Mouse (Mus musculus): ENCODE data around the gene Epsti1. TPM values are rescaled to one million over a fixed set of nuclear protein-coding genes. Genes with fewer than 3 reads are reported as not detected.

Epsti1 gene
- polyA plus RNA-seq, 1 experiment = not detected

DNA sequence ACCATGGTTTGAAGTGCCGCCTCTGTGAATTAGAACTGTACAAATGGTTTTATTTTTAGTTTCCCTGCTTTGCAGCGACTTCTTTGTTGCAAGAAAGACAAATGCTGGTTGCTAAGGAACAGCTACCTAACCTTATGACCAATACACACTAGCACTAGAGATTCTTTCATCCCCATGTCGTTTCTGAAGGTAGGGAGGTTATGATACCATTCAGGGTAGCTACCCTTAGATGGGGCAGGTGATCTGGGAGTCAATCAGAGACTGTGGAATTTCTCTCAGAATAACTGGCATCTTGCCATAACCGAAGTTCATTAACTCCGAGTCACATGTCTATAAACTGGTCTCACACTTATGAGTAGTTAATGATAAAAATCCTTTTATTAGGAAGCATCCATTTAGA, 1.4 kb downstream of the Epsti1 start:
- Histone ChIP-seq H3K27ac (ENCODE audit: insufficient read depth, low read length) (no peak overlapping the region), H3K9ac (ENCODE audit: low read depth, poor library complexity, severe bottlenecking) (no peak overlapping the region), H3K4me3 (ENCODE audit: low read depth, low read length) (no peak overlapping the region), H3K9me3 (replicated peaks; ENCODE audit: control insufficient read depth, insufficient read depth, low read length, poor library complexity, severe bottlenecking) (peaks cover 2% of the 10 kb centered on the region), H3K27me3 (ENCODE audit: control insufficient read depth, insufficient read depth, low read length, poor library complexity, severe bottlenecking) (no peaks in the 10 kb centered on the region), H3K4me1 (ENCODE audit: control insufficient read depth, insufficient read depth, low read length) (no peaks in the 10 kb centered on the region), H3K36me3 (ENCODE audit: control insufficient read depth, insufficient read depth, low read length, poor library complexity, severe bottlenecking) (no peaks in the 10 kb centered on the region)
- no peak for TF ChIP-seq EP300 (IDR thresholded peaks at IDR 0.05; ENCODE audit: insufficient read depth, low read depth, low read length)
- TF ChIP-seq POLR2A (IDR thresholded peaks at IDR 0.05; ENCODE audit: insufficient read depth, low read length) = no peak
- TF ChIP-seq CTCF (IDR thresholded peaks at IDR 0.05; ENCODE audit: low read depth, low read length) = no peak

DNA sequence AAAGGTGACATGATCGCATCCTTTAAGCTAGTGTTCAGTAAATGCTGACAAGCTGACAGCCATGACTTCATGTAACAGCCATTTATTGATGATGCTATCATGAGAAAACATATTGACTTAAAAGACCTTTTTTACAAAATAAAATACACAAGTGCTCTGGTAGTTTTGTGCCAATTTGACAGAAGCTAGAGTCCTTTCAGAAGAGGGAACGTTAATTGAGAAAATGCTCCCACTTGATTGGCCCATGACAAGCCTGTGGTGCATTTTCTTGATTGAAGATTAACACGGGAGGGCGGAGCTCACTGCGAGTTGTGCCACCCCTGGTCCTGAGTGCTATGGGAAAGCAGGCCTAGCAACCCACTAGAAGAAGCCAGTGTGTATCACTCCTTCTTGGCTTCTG, 2.5 kb downstream of the Epsti1 start:
- Histone ChIP-seq H3K27ac (ENCODE audit: insufficient read depth, low read length) (no peak overlapping the region), H3K27me3 (ENCODE audit: control insufficient read depth, insufficient read depth, low read length, poor library complexity, severe bottlenecking) (no peaks in the 10 kb centered on the region), H3K9me3 (replicated peaks; ENCODE audit: control insufficient read depth, insufficient read depth, low read length, poor library complexity, severe bottlenecking) (peaks cover 2% of the 10 kb centered on the region), H3K36me3 (ENCODE audit: control insufficient read depth, insufficient read depth, low read length, poor library complexity, severe bottlenecking) (no peaks in the 10 kb centered on the region), H3K9ac (ENCODE audit: low read depth, poor library complexity, severe bottlenecking) (no peak overlapping the region), H3K4me1 (ENCODE audit: control insufficient read depth, insufficient read depth, low read length) (no peaks in the 10 kb centered on the region), H3K4me3 (ENCODE audit: low read depth, low read length) (no peak overlapping the region)
- TF ChIP-seq EP300 (IDR thresholded peaks at IDR 0.05; ENCODE audit: insufficient read depth, low read depth, low read length) (no peak), CTCF (IDR thresholded peaks at IDR 0.05; ENCODE audit: low read depth, low read length) (no peak), POLR2A (IDR thresholded peaks at IDR 0.05; ENCODE audit: insufficient read depth, low read length) (no peak)

- Histone ChIP-seq H3K4me1 (ENCODE audit: control insufficient read depth, insufficient read depth, low read length) (no peaks in the 10 kb centered on the region), H3K36me3 (ENCODE audit: control insufficient read depth, insufficient read depth, low read length, poor library complexity, severe bottlenecking) (no peaks in the 10 kb centered on the region), H3K4me3 (ENCODE audit: low read depth, low read length) (no peak overlapping the region), H3K9me3 (replicated peaks; ENCODE audit: control insufficient read depth, insufficient read depth, low read length, poor library complexity, severe bottlenecking) (0 out of 2 replicates have a peak, but pooled peaks cover 5% of the 10 kb centered on the region), H3K27ac (ENCODE audit: insufficient read depth, low read length) (no peak overlapping the region), H3K9ac (ENCODE audit: low read depth, poor library complexity, severe bottlenecking) (no peak overlapping the region), H3K27me3 (ENCODE audit: control insufficient read depth, insufficient read depth, low read length, poor library complexity, severe bottlenecking) (no peaks in the 10 kb centered on the region)
- TF ChIP-seq CTCF (IDR thresholded peaks at IDR 0.05; ENCODE audit: low read depth, low read length) (no peak), POLR2A (IDR thresholded peaks at IDR 0.05; ENCODE audit: insufficient read depth, low read length) (no peak), EP300 (IDR thresholded peaks at IDR 0.05; ENCODE audit: insufficient read depth, low read depth, low read length) (no peak)
Measured at GRCm38 (mm10) chr14:77915776-77916175, 11.7 kb downstream of the Epsti1 start.

DNA sequence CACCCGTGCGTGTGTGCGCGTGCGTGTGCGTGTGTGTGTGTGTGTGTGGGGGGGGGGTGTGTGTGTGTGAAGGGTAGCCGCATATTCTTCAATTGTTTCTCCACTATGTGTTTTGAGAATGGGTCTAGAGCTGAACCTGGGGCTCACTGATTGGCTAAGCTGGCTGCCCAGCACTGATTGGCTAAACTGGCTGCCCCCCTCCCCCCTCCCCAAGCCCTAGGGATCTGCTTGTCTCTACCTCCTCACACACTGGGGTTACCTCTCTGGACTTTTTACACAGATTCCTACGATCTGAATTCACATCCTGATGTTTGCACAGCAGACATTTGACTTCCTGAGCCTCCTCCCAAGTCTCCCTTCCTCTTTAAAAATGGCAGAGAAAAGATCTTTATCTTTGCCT, 17.6 kb downstream of the Epsti1 start:
- Histone ChIP-seq H3K4me1 (ENCODE audit: control insufficient read depth, insufficient read depth, low read length) (no peaks in the 10 kb centered on the region), H3K27ac (ENCODE audit: insufficient read depth, low read length) (no peak overlapping the region), H3K36me3 (ENCODE audit: control insufficient read depth, insufficient read depth, low read length, poor library complexity, severe bottlenecking) (no peaks in the 10 kb centered on the region), H3K9me3 (replicated peaks; ENCODE audit: control insufficient read depth, insufficient read depth, low read length, poor library complexity, severe bottlenecking) (0 out of 2 replicates have a peak, but pooled peaks cover 5% of the 10 kb centered on the region), H3K4me3 (ENCODE audit: low read depth, low read length) (no peak overlapping the region), H3K27me3 (ENCODE audit: control insufficient read depth, insufficient read depth, low read length, poor library complexity, severe bottlenecking) (no peaks in the 10 kb centered on the region), H3K9ac (ENCODE audit: low read depth, poor library complexity, severe bottlenecking) (no peak overlapping the region)
- TF ChIP-seq EP300 (IDR thresholded peaks at IDR 0.05; ENCODE audit: insufficient read depth, low read depth, low read length) (no peak), CTCF (IDR thresholded peaks at IDR 0.05; ENCODE audit: low read depth, low read length) (no peak)

- Histone ChIP-seq H3K27me3 (ENCODE audit: control insufficient read depth, insufficient read depth, low read length, poor library complexity, severe bottlenecking) (no peaks in the 10 kb centered on the region), H3K9ac (ENCODE audit: low read depth, poor library complexity, severe bottlenecking) (no peak overlapping the region)
Measured at GRCm38 (mm10) chr14:77923076-77923865, 19.2 kb downstream of the Epsti1 start.

GRCm38 (mm10) chr14:77925414-77925813, 21.4 kb downstream of the Epsti1 start:
- Histone ChIP-seq H3K9ac (ENCODE audit: low read depth, poor library complexity, severe bottlenecking) (no peak overlapping the region), H3K27ac (ENCODE audit: insufficient read depth, low read length) (no peak overlapping the region), H3K27me3 (ENCODE audit: control insufficient read depth, insufficient read depth, low read length, poor library complexity, severe bottlenecking) (no peaks in the 10 kb centered on the region), H3K4me3 (ENCODE audit: low read depth, low read length) (no peak overlapping the region), H3K36me3 (ENCODE audit: control insufficient read depth, insufficient read depth, low read length, poor library complexity, severe bottlenecking) (no peaks in the 10 kb centered on the region), H3K9me3 (replicated peaks; ENCODE audit: control insufficient read depth, insufficient read depth, low read length, poor library complexity, severe bottlenecking) (peaks cover 4% of the 10 kb centered on the region), H3K4me1 (ENCODE audit: control insufficient read depth, insufficient read depth, low read length) (no peaks in the 10 kb centered on the region)
- TF ChIP-seq CTCF (IDR thresholded peaks at IDR 0.05; ENCODE audit: low read depth, low read length) = no peak
- no peak for TF ChIP-seq EP300 (IDR thresholded peaks at IDR 0.05; ENCODE audit: insufficient read depth, low read depth, low read length)

More at GRCm38 (mm10) chr14:77923076-77923865, 19.2 kb downstream of the Epsti1 start:
- H3K9me3 ChIP-seq (replicated peaks; ENCODE audit: control insufficient read depth, insufficient read depth, low read length, poor library complexity, severe bottlenecking) = peaks cover 4% of the 10 kb centered on the region
- H3K27ac ChIP-seq (ENCODE audit: insufficient read depth, low read length) = no peak overlapping the region
- TF ChIP-seq EP300 (IDR thresholded peaks at IDR 0.05; ENCODE audit: insufficient read depth, low read depth, low read length) = no peak
- TF ChIP-seq POLR2A (IDR thresholded peaks at IDR 0.05; ENCODE audit: insufficient read depth, low read length) = no peak
- no peak for TF ChIP-seq CTCF (IDR thresholded peaks at IDR 0.05; ENCODE audit: low read depth, low read length)
- no peaks in the 10 kb centered on the region for H3K36me3 ChIP-seq (ENCODE audit: control insufficient read depth, insufficient read depth, low read length, poor library complexity, severe bottlenecking)
- no peaks in the 10 kb centered on the region for H3K4me1 ChIP-seq (ENCODE audit: control insufficient read depth, insufficient read depth, low read length)
- H3K4me3 ChIP-seq (ENCODE audit: low read depth, low read length) = no peak overlapping the region

Measured in ES-Bruce4 (cell line).